Mouse (Mus musculus) thymus, postnatal 0 days (tissue): ENCODE data around the gene Nynrin. TPM values are rescaled to one million over a fixed set of nuclear protein-coding genes. Genes with fewer than 3 reads are reported as not detected.

Source experiments
- DNase-seq: peaks from one replicate; pipeline ENCODE4 v3.0.0-alpha.2; 2015; ENCODE audit warnings: low spot score
- polyA plus RNA-seq: library from polyadenylated mRNA; unstranded; fragments of >200 nt; fragmentation: Nextera tagmentation; extraction: Ambion mirVana; gene quantifications from 2 replicates; pipeline ENCODE4 v1.2.1, GENCODE M21; 2015

Nynrin gene
- polyA plus RNA-seq, 1 experiment from 2014 or later, result 1.7 TPM

- DNase-seq, result no peak
Measured at GRCm38 (mm10) chr14:55838740-55839139, 15.1 kb upstream of the Nynrin start.

GRCm38 (mm10) chr14:55840853-55841366, 12.9 kb upstream of the Nynrin start:
- no peak for DNase-seq

- no peak for DNase-seq
Measured at GRCm38 (mm10) chr14:55842794-55843193, 11.0 kb upstream of the Nynrin start.

- DNase-seq, result no peak
Measured at GRCm38 (mm10) chr14:55845506-55846294, 8.1 kb upstream of the Nynrin start.

- no peak for DNase-seq
Measured at GRCm38 (mm10) chr14:55850885-55851284, 2.9 kb upstream of the Nynrin start.

- DNase-seq, result no peak
Measured at GRCm38 (mm10) chr14:55852646-55853551, 911 bp upstream of the Nynrin start.

- no peak for DNase-seq
Measured at GRCm38 (mm10) chr14:55854406-55855100, 743 bp downstream of the Nynrin start.

GRCm38 (mm10) chr14:55855101-55855561, 1.3 kb downstream of the Nynrin start:
- DNase-seq, result peak; percentile 35

- DNase-seq, result no peak
Measured at GRCm38 (mm10) chr14:55857588-55857987, 3.8 kb downstream of the Nynrin start.

GRCm38 (mm10) chr14:55862186-55862585, 8.4 kb downstream of the Nynrin start:
- no peak for DNase-seq

GRCm38 (mm10) chr14:55862970-55863369, 9.2 kb downstream of the Nynrin start:
- DNase-seq, result no peak

GRCm38 (mm10) chr14:55863773-55864172, 10.0 kb downstream of the Nynrin start:
- peak; percentile 78 for DNase-seq

GRCm38 (mm10) chr14:55866962-55867361, 13.2 kb downstream of the Nynrin start:
- DNase-seq, result no peak

- no peak for DNase-seq
Measured at GRCm38 (mm10) chr14:55868230-55869026, 14.6 kb downstream of the Nynrin start.

GRCm38 (mm10) chr14:55869538-55869937, 15.7 kb downstream of the Nynrin start:
- DNase-seq, result no peak

GRCm38 (mm10) chr14:55872039-55872438, 18.2 kb downstream of the Nynrin start:
- no peak for DNase-seq

- no peak for DNase-seq
Measured at GRCm38 (mm10) chr14:55872551-55872950, 18.7 kb downstream of the Nynrin start.

- no peak for DNase-seq
Measured at GRCm38 (mm10) chr14:55873242-55873713, 19.5 kb downstream of the Nynrin start.

GRCm38 (mm10) chr14:55873714-55874683, 20.2 kb downstream of the Nynrin start:
- peak; percentile 63 for DNase-seq
